Mouse (Mus musculus) ZHBTc4 (cell line): ENCODE measurements at regions not wholly inside any gene's neighbourhood (a gene's known extent, or its start where the extent isn't known, plus 50 kb on each side); places are given as distances from the start of the nearest gene placed in this dataset.

Experiments
- DNase-seq: peaks from one replicate; pipeline ENCODE4 v3.0.0-alpha.2; 2011; ENCODE audit warnings: low read depth, low spot score

DNA sequence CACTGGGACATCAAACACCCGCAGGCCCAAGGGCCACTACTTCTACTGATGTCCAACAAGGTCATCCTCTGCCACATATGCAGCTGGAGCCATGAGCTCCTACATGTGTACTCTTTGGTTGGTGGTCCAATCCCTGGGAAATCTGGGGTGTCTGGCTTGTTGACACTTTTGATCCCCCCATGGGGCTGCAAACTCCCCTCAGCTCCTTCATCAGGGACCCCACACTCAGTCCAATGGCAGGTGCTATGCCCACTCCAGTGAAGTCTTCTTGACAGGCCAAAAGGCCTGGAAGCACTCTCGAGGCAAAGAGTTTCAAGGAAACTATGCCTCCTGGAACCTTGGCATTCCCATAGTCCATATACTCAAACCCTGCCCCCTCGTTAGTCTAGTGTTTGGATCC lies 570.8 kb upstream of the Smc2 start:
- DNase-seq: no peak

DNA sequence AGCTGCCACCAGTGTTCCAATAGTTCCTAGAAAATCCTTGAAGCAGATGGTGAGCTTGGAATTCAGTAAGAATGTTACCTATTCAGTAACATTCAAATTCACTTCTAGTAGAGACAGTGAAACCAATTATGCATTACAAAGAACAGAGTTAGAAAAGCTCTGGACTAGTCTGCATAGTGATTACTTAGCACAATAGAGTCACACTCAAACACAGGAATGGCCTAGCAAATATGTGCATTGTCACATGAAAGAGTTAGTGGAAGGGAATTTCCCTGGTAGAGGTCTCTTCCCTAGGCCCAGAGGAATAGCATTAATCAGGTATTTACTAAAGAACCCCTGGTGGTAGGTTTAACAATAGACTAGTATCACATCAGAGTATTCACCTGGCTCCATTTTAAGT lies 570.3 kb upstream of the Smc2 start:
- peak; percentile 92 for DNase-seq

DNA sequence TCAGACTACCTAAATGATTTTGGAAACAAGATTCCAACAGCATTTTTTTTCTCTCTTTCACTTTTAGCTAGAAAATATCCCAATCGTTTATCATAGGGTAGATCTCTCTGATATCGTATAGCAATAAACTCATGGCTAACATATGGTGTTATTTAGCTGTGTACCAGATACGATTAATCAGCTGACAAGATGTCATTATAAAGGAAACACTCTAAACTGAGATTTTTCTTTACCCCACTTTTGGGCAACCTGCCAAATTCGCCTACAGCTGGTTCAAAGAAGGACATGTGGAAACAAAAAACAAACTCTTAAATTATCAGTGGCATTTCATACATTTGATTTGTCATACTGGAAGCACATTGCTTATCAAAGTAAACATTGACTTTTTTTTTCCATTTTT lies 553.6 kb upstream of the Smc2 start:
- no peak for DNase-seq

DNA sequence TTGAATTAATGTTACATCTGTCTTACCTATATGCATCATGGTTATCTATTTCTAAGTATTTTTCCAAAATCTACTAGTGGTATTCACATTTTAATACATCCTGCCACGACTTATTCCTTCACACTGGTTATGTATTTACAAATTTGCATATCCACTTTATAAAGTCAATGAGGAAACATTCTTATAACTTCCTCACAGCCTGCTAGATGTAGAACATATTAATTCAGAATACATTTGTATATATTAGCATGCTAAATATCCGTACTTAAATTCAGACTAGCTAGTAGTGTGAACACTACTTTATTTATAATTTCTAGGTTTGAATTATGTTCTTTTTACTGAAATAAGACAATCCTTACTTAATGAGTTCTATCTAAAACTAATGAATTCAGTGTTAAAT lies 549.8 kb upstream of the Smc2 start:
- no peak for DNase-seq

DNA sequence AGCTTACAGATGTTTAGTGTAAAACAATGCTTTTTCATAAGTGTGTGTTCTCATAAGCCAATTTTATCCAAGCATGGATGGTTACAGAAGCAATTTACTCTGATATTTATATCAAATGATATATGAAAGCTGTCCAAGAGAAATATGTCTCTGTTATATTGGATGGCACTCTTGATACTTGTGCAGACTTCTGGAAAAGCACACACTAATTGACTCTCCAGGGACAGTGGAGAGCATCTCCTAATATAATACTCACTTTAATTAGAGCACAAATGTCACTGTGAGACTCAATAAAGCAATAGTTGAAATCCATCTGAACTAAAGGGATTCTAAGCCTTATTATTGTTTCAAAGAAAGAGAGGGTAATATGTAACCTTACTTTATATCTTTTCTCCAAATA lies 510.8 kb upstream of the Smc2 start:
- no peak for DNase-seq

DNA sequence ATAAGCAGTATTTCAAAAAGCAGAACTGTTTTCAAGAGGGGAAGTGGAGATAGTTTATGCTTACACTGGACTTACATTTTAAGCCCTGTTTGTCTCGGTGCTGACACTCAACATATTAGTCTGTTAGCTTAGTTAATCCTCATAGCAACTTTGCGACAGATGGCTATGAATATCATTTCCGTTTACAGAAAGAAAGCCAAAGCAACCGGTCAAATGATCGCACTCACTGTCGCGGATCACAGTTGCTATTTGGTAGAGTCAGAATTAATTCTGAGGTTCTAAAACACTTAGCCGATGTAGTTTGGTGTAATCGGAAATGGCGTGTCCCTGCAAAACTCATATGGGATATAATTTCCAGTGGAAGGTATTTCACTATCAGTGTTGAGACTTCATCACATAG lies 469.3 kb upstream of the Smc2 start:
- no peak for DNase-seq

DNA sequence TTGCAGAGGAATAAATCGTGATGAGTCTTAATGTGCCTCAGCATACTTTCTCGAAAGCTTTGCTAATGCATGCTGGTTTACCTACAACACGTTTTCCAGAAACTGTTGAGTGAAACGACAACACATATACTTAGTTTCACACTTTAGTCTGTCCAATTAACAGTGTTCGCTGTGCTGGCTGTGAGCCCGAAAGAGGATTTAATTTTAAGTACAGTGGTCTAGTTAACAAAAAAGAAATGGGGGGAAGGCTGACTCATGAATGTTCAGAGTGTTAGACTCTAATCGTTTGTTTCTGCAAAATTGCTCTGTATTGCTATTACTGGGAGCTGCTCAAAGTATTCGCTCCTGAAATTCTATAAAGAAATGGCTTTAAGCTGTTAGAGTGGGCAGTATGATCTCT lies 460.1 kb upstream of the Smc2 start:
- no peak for DNase-seq

DNA sequence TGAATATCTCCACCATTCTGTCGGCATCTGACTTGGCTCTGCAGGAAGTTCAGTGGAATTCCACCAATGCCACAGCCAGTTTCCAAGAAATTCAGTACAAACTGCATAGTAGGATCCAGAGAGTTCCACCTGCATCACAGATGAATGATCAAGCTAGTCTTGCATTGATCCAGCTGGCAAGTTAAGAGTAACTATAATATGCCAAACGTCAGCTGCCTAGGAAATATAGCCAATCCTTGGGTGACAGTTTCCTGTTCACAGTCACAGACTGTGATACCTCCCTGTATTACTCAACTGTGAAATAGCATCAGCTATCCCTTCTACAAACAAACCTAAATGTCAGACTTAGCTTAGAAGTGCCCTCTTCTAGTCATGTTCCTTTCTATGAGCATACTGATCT lies 446.6 kb upstream of the Smc2 start:
- DNase-seq: no peak

DNA sequence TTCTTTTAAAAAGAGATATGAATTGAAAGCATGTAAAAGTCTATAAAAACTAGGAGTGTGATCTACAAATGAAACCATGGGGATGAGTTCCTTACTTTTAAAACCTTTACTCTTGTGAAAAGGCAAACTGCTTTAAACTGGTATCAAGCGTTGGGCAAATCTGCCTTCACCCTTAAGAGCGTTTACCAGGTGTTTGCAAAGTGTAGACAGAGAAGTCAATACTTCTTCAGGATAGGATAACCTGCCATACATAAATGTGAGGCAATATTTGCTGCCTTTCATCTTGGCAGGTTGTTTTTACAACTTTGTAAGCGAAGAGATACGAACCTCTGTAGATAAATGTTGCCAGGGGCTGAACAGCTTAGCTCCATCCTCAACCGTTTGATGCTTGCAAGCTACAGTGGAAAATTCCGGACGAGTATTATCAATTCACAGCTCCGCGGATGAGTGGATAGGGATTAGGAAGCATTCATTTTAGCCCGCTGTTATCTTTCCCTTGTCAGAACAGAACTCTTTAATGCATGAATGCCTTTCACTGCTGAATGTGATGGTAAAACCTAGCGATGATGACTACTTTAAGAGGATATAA lies 402.2 kb upstream of the Smc2 start:
- DNase-seq: no peak

DNA sequence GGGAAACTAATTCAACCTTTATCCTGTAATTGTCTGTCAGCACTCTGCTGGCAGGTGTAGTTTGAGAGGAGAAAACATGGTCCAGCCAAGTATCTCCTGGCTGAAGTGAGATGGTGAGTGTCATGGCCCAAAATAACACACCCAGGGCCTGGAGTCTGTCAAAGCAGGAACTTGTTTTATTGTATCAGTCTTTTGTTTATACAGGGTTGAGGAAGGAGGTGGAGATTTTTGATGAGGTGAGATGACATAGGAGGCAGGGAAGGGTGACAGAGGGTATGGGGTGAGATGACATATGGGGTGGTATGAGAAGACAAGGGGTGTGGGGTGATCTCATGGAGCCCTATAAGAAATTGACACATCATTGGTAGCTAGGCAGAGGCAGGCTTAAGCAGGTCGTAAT lies 395.6 kb upstream of the Smc2 start:
- no peak for DNase-seq

DNA sequence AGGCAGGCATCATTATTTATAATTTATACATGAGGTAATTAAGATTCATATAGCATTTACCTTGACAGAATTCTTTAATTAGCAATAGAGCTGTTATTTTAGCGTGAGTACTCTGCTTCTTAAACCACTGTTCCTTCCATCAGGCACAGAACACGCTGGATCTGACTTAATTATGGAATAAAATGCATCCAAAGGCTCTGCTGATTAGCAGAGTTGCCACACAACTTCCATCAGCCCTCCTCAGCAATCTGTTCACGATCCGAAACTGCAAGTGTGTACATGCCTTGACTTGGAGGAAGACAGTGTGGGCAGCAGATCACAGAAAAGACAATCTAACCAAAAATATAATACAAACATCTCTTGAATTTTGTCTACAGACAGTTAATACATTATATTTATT lies 388.1 kb upstream of the Smc2 start:
- DNase-seq: no peak

DNA sequence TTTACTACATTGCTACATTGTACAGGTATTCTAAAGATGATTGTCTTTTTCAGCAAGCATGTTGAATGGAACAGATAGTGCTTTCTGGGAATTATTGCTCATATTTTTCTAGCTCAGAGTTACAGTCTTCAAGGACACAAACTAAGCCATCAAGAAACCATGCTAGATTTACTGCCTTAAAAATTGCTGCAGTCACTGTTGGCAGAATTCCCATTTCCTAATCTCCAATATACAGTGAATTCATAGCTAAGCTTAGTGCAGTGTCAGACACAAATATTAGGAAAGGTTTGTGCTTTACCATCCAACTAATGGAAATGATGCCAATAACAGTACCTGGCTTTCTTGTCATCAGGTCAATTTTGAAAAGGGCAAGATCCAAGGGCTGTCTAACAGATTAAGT lies 383.0 kb upstream of the Smc2 start:
- DNase-seq: no peak

DNA sequence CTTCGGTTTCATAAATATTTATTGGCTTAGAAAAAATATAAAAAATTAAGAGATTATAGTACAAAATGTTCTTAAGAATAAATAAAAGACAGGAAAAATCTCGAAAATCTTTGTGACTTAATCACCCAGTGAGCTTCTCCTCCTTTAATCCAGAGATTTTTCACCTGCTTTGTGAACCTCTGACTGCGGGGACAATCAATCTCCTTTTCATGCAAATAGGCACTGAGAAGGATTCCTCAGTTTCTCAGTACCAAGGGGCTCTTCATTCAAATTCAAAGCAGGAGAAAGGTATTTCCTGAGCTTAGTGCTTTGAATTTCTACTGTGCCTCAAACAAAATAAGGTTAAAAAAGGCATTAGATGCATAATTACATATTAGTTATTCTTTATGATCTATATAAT lies 379.0 kb upstream of the Smc2 start:
- DNase-seq: peak; percentile 31

DNA sequence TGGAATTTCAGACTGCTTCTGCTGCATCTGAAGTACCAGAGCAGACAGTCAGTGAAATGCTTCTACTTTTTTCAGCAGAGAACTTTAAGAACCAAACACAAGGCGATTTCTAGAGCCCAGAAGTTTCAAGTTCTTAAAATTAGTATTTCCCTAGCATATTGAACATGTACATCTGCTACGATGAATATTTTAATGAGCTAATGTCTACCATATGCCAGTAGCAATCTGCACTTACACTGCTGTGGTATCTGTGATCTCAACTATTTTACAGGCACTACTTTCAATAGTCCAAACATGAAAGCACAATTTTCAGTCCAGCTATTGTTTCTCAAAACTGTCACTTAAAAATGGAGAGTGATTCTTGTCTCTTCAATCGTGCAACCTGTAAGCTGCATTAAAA lies 339.9 kb upstream of the Smc2 start:
- no peak for DNase-seq

DNA sequence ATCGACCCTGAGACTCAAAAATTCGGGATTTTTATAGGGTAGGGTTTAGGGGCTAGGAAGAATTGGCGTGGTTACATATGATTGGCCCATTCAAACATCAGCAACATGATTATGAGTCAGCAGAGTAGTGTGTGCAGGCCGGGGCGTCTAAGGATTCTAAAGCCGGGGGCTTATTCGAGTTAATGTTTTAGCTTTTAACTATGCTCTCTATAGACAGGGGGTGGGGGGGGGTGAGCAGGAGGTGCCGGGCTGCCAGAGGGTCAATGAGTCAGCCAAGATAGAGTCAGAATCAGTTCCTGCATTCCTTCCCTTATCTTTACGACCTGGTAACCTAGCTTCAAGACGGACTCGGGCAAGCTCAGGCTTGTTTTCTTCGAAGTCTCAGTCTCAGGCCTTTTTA lies 333.2 kb upstream of the Smc2 start:
- DNase-seq: no peak

DNA sequence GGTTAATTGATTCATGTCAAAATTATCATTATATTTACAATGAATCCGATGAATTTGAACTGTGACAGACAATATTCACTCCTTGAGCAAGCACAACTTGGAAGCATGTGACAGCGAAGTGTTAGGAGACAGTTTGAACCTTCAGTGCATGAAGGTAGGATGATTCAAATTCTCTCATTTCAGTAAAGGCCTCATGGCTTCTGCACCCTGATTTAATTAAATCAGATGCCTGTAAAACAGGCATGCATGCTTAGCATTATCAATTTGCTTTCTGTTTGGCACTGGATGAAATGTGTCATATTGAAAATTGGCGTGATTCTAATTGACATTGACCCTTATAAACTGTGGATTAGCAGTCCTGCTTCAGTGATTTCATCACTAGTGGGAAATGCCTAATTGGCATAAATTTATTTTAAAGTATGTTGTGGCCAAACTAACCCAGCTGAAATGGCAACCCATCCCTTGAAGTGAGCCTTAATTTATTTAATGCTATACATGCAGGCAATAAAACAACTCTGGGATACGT lies 321.2 kb upstream of the Smc2 start:
- no peak for DNase-seq

DNA sequence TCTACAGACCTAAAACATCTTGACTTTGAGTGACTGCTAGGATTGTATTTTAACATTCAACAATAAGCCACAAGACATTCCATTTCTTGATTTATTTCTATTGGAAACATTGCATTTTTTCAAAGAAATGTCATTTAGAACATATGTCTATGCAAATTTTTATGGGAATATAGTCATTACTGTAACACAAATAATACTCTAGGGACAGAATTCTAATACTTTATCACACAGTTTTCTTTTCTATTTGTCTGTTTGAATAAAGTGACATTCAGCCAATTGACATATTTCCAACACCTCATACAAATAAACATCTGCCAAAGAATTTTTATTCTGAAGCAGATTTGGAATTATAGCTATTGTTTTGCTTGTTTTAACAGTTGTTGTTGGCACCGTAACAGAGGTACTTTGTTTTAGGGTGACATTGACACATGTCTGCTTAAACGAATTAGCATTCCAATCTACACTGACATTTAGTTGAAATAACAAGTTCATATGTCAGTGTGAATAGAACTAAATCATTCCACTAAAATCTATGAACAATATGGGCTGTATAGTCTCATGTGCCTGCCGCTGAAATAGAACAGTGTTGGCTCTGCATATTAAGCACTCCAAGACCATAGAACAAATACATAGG lies 320.5 kb upstream of the Smc2 start:
- no peak for DNase-seq

DNA sequence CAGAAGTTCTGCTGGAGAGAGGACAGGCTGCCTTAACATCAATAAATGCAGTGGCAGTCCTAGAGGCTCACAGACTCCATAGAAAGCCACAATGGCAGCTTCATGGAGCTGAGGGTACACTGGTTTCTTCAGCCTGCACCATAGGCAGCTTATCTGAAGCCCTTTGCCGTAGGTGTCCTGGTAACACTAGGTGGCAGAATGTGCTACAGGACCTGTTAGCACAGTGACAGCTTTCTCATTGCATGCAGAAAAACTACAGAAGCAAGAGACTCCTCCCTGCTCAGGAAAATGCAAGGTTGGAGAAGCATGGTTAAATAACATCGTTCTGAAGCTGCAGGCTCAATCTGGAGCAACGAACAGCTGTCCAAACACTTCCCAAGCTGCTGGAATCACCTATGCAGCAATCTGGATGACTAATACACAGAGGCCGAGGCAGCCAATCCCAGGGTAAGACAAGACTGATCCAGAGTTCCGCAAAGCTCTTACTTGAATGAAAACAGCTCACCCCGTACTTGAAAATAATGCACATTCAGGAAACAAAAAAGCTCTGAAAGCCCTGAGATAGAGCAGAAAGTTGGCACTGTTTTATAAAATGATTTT lies 286.4 kb upstream of the Smc2 start:
- peak; percentile 15 for DNase-seq

DNA sequence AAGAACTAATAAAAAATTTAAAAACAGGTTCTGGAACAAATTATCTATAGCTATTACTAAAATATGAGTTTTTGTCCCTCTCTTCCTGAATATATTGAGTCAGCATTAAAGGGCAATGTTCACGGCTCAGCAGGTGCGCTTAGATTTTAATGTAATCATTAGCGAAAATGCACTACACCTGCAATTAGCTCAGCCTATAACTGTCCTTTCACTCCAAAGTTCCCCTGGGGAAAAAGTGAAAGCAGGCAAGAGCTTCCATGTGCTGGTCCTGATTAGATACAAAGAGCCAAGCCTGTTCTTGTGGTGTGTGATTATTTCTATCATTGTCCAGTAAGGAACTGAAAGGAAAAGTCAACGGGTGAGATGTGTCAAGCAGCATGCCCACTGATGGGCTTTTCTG lies 262.8 kb upstream of the Smc2 start:
- no peak for DNase-seq

DNA sequence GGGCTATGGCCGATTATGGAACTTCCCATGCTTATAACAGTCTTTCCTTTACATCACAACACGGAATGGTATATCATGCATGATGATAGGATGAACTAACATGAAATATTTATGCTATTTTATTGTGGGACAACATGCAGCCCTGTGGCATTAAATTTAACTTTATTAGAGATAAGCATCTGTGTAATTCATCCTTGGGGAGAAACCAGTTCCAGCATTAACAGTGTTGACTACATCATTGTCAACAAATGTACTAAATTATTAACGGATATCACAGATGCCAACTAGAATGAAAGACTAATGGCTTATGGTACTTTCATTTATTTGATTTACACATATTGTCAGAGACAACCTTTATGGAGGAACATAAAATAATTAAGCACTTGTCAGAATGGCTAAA lies 241.3 kb upstream of the Smc2 start:
- DNase-seq: no peak

DNA sequence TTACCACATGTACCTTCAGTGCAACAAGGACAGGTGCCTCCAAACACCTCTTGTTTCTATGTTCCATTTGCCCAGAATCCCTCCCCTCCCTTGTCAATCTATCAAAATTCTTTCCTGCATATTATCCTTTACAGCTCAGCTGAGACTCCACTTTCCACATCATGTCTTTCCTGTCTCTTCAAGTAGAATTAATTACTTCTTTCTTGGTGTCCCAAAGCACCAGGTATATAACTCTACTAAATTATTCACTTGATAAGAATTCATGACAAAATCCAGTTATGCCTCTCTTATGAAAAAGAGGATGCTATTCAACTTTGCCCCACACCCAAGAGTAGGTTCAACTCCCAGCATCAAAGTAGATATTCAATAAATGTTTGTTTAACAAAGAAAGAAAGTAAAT lies 228.4 kb upstream of the Smc2 start:
- no peak for DNase-seq

DNA sequence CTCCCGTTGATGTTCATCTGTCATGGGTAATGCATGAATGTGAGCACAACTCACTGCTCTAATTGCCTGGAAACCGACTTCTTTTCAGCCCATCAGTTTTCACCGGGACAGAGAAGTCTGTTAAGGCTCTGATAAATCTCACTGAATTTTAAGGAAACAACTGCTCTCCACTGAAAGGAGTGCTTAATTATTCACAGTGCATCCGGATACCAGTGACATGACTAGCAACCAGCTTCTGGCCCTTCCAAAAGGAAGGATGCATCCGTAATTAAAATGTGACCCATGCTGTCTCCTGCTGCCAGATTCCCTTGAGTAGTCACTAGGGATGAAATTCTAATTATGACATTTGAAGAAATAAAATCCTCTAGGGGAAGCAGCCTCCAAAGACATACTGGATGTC lies 228.0 kb upstream of the Smc2 start:
- no peak for DNase-seq

DNA sequence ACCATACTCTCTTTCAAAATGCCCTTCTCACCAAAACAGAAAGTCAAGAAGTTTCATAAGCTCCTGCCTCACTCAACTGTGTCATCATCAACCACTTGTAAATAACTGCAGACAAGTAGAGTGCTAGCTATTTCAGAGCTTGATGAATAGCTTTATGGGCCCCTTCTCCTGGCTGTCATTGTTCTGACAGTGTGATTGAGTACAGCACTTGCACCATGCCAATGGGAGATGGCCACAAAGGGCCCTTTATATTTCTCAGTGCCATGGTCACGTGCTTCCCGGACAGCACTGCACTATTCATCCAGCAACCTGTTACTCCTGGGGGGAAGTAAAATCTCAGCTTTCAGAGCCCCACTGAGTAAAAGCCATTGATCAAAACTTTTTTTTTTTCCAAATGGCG lies 225.7 kb upstream of the Smc2 start:
- DNase-seq: no peak
